In the genomic region with DNA sequence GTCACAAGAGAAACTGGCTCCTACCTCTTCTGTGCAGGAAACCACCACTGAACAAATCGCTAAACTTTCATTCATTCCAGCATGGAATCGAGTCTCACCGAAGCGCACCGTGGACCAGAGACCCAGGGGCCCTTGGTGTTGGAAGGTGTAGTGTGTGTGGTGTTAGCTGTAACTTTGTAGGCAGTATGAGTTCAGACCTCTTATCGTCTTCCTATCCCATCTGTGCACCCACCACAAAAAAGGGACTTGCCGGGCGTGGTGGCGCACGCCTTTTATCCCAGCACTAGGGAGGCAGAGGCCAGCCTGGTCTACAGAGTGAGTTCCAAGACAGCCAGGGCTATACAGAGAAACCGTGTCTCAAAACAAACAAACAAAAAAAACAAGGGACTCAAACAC, we compare ENCODE assay signal across 15 mouse cellular contexts. TPM values are rescaled to one million over a fixed set of nuclear protein-coding genes. Genes with fewer than 3 reads are reported as not detected.
DNase-seq lines count a peak whose midpoint lies in the region; ATAC-seq and TF ChIP-seq lines count a peak whose summit lies in the region.
"Had no signal": no experiment of that assay in that cellular context is flagged by ENCODE, and none has a peak within 500 bp of the region (broad histone marks: within the 10 kb centered on the region; RNA-seq: fewer than 3 reads in every experiment).

No protein-coding gene starts in this region.

- 0 out of 2 replicates have a peak overlapping the region, but pooled peaks have one; percentile 2 for H3K4me3 ChIP-seq in spleen, adult 2 months (ENCODE audit: extremely low read depth, insufficient read depth, insufficient read length)
- peak overlapping the region; percentile 16; the same call in 1 of the 2 replicates for H3K4me3 ChIP-seq in liver, embryonic 13.5 days (replicated peaks)
- H3K4me3 ChIP-seq in neural tube, embryonic 15.5 days (replicated peaks), result no peak overlapping the region
- H3K4me3 ChIP-seq: erythroblast, embryonic 14.5 days; heart, embryonic 15.5 days had no signal

- no peak for ATAC-seq in CD4-positive, CD25-positive, alpha-beta regulatory T cell, adult 4 months
- peak; percentile 71 for ATAC-seq in liver, embryonic 13.5 days (ENCODE audit: low read depth)
- no peak for ATAC-seq in neural tube, embryonic 15.5 days (ENCODE audit: low FRiP score)
- ATAC-seq: Patski had no signal

- no peaks in the 10 kb centered on the region for H3K36me3 ChIP-seq in spleen, adult 2 months (ENCODE audit: control insufficient read depth, insufficient read depth, low read length)
- H3K36me3 ChIP-seq in liver, embryonic 13.5 days, result peaks cover 9% of the 10 kb centered on the region
- H3K36me3 ChIP-seq in neural tube, embryonic 15.5 days, result no peaks in the 10 kb centered on the region
- H3K36me3 ChIP-seq: heart, embryonic 15.5 days had no signal

- peak; percentile 22 for DNase-seq in CD4-positive, CD25-positive, alpha-beta regulatory T cell, adult 2 months (ENCODE audit: low read depth, low spot score)
- no peak for DNase-seq in spleen, adult 2 months (ENCODE audit: low read depth in 1 of 2, low spot score in 2 of 2)
- no peak for DNase-seq in spleen, postnatal 10 days (ENCODE audit: low spot score in 2 of 2)
- no peak for DNase-seq in liver, embryonic 13.5 days
- no peak for DNase-seq in lung, adult 18-20 months
- DNase-seq in adrenal gland, postnatal 4 days (ENCODE audit: low spot score in 2 of 2), result no peak
- DNase-seq: gastrocnemius, postnatal 10 days; lung, adult 2 months had no signal

- peaks cover 67% of the 10 kb centered on the region; the same call in 1 of the 2 replicates for H3K4me1 ChIP-seq in spleen, adult 2 months (ENCODE audit: control insufficient read depth, insufficient read depth, insufficient read length)
- H3K4me1 ChIP-seq in liver, embryonic 13.5 days (replicated peaks), result peaks cover 99% of the 10 kb centered on the region
- peaks cover 59% of the 10 kb centered on the region for H3K4me1 ChIP-seq in neural tube, embryonic 15.5 days

- H3K27ac ChIP-seq in spleen, adult 2 months (ENCODE audit: insufficient read depth, low read length), result peak overlapping the region; percentile 90
- H3K27ac ChIP-seq in liver, embryonic 13.5 days, result peak overlapping the region; percentile 77
- H3K27ac ChIP-seq in neural tube, embryonic 15.5 days (replicated peaks), result no peak overlapping the region; the same call in 1 of the 2 replicates
- H3K27ac ChIP-seq: hindbrain, embryonic 14.5 days had no signal

- no peak for TF ChIP-seq POLR2A in spleen, adult 2 months (IDR thresholded peaks at IDR 0.05; ENCODE audit: low read depth, low read length)

- no peaks in the 10 kb centered on the region for H3K9me3 ChIP-seq in liver, embryonic 13.5 days (replicated peaks)
- no peaks in the 10 kb centered on the region for H3K9me3 ChIP-seq in neural tube, embryonic 15.5 days (replicated peaks)
- H3K9me3 ChIP-seq: heart, embryonic 15.5 days had no signal

- no peak for TF ChIP-seq CTCF in spleen, adult 2 months (IDR thresholded peaks at IDR 0.05; ENCODE audit: extremely low read depth, insufficient read depth, insufficient read length, insufficient replicate concordance)

- peak overlapping the region; percentile 55 for H3K9ac ChIP-seq in liver, embryonic 13.5 days
- H3K9ac ChIP-seq in neural tube, embryonic 15.5 days (replicated peaks), result no peak overlapping the region
- H3K9ac ChIP-seq: heart, embryonic 15.5 days; hindbrain, embryonic 14.5 days had no signal

- 58% methylated on average over 11 of the region's 11 CpGs for WGBS in spleen, adult 2 months
- WGBS in liver, embryonic 13.5 days (ENCODE audit: insufficient replicate concordance), result 28% methylated on average over 11 of the region's 11 CpGs
- 88% methylated on average over 11 of the region's 11 CpGs for WGBS in neural tube, embryonic 15.5 days

- peak overlapping the region; percentile 45 for H3K4me2 ChIP-seq in liver, embryonic 13.5 days
- H3K4me2 ChIP-seq in neural tube, embryonic 15.5 days, result no peak overlapping the region
- H3K4me2 ChIP-seq: heart, embryonic 15.5 days; hindbrain, embryonic 14.5 days had no signal

- no peaks in the 10 kb centered on the region for H3K27me3 ChIP-seq in spleen, adult 2 months (ENCODE audit: control insufficient read depth, insufficient read depth, low read length)
- no peaks in the 10 kb centered on the region for H3K27me3 ChIP-seq in liver, embryonic 13.5 days
- H3K27me3 ChIP-seq in neural tube, embryonic 15.5 days (replicated peaks), result no peaks in the 10 kb centered on the region
- H3K27me3 ChIP-seq: megakaryocyte, embryonic 14.5 days; Patski had no signal

RNA-seq across cellular contexts. Expression of gene Ccdc88c, which starts 13.7 kb away (rescaled TPM):
- 100 to 1,000 TPM in 1 of 2 experiments, 10 to 100 TPM in 1; 89.5 to 106 TPM for polyA plus RNA-seq in CD4-positive, CD25-positive, alpha-beta regulatory T cell, adult 4 months (2017; shearing (Covaris generic))
- 48.3 and 51.8 TPM in 2 replicates for polyA plus RNA-seq in spleen, adult 2 months (2012; rRNA removed)
- 5.4 and 5.8 TPM in 2 replicates for polyA plus RNA-seq in liver, embryonic 13.5 days (2015; fragmentation: Nextera tagmentation; extraction: Ambion mirVana)
- polyA plus RNA-seq in neural tube, embryonic 15.5 days (2015; fragmentation: Nextera tagmentation; extraction: Ambion mirVana), result 9.6 and 10.1 TPM in 2 replicates
- total RNA-seq in adrenal gland, postnatal 4 days (2021), result 10 to 100 TPM in 1 of 2 experiments, 1 to 10 TPM in 1; 9.3 to 12.4 TPM
